In the genomic region with DNA sequence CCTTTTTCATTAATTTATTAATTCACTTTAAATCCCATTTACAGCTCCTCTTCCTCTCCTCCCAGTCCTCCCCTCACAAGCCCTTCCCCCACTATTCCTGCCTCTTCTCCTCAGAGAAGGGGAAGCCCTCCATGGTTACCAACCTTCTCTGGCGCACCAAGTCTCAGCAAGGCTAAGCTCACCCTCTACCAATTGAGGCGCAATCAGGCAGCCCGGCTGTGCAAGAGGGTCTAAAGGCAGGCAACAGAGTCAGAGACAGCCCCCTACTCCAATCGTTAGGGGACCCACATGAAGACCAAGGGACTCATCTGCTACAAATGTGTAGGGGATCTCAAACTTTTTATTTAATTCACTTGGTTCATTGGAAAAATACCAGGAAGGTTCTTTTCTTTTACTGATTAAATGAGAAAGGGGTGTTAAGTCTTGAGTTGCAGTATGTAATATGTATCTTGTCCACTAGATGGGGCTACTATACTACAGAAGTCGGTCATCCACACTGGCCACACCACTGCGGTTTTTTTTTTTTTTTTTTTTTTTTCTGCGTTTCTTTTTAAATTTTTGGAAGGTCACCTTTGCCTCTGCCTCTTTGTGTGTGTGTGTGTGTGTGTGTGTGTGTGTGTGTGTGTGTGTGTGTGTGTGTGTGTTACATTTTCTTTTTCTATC, we compare ENCODE assay signal across 9 mouse cellular contexts.
DNase-seq lines count a peak whose midpoint lies in the region; ATAC-seq lines count a peak whose summit lies in the region.
"Had no signal": no experiment of that assay in that cellular context is flagged by ENCODE, and none has a peak within 500 bp of the region (broad histone marks: within the 10 kb centered on the region; RNA-seq: fewer than 3 reads in every experiment).

No protein-coding gene starts in this region.

- no peaks in the 10 kb centered on the region for H3K36me3 ChIP-seq in forebrain, embryonic 11.5 days (ENCODE audit: control insufficient read depth, insufficient read depth, low read length)
- H3K36me3 ChIP-seq in forebrain, embryonic 10.5 days (replicated peaks): no peaks in the 10 kb centered on the region
- H3K36me3 ChIP-seq in hindbrain, embryonic 16.5 days (ENCODE audit: control insufficient read depth, insufficient read depth, low read length): no peaks in the 10 kb centered on the region
- H3K36me3 ChIP-seq in neural tube, embryonic 13.5 days: no peaks in the 10 kb centered on the region
- H3K36me3 ChIP-seq: liver, embryonic 15.5 days had no signal

- H3K9me3 ChIP-seq in forebrain, embryonic 11.5 days (ENCODE audit: control insufficient read depth, low read length): no peaks in the 10 kb centered on the region
- no peaks in the 10 kb centered on the region for H3K9me3 ChIP-seq in forebrain, embryonic 10.5 days
- no peaks in the 10 kb centered on the region for H3K9me3 ChIP-seq in hindbrain, embryonic 16.5 days (ENCODE audit: control insufficient read depth, low read length)
- H3K9me3 ChIP-seq in neural tube, embryonic 13.5 days: no peaks in the 10 kb centered on the region
- H3K9me3 ChIP-seq: liver, embryonic 15.5 days had no signal

- WGBS in forebrain, embryonic 11.5 days: 37% methylated on average over 7 of the region's 7 CpGs
- WGBS in forebrain, embryonic 10.5 days: 35% methylated on average over 7 of the region's 7 CpGs
- 35% methylated on average over 7 of the region's 7 CpGs for WGBS in hindbrain, embryonic 16.5 days
- 33% methylated on average over 7 of the region's 7 CpGs for WGBS in neural tube, embryonic 13.5 days

- no peak overlapping the region for H3K9ac ChIP-seq in forebrain, embryonic 11.5 days (ENCODE audit: low read length)
- no peak overlapping the region for H3K9ac ChIP-seq in hindbrain, embryonic 16.5 days (ENCODE audit: low read depth, low read length)
- H3K9ac ChIP-seq in neural tube, embryonic 13.5 days: no peak overlapping the region
- H3K9ac ChIP-seq: liver, embryonic 15.5 days had no signal

- no peaks in the 10 kb centered on the region for H3K27me3 ChIP-seq in forebrain, embryonic 11.5 days (ENCODE audit: control insufficient read depth, insufficient read depth, low read length)
- no peaks in the 10 kb centered on the region for H3K27me3 ChIP-seq in forebrain, embryonic 10.5 days (ENCODE audit: poor library complexity, severe bottlenecking)
- no peaks in the 10 kb centered on the region for H3K27me3 ChIP-seq in hindbrain, embryonic 16.5 days (replicated peaks; ENCODE audit: control insufficient read depth, insufficient read depth, low read length)
- no peaks in the 10 kb centered on the region for H3K27me3 ChIP-seq in neural tube, embryonic 13.5 days
- H3K27me3 ChIP-seq: liver, embryonic 15.5 days had no signal

- no peak overlapping the region for H3K4me3 ChIP-seq in forebrain, embryonic 11.5 days (ENCODE audit: low read depth, low read length)
- no peak overlapping the region for H3K4me3 ChIP-seq in forebrain, embryonic 10.5 days
- H3K4me3 ChIP-seq in hindbrain, embryonic 16.5 days (ENCODE audit: low read length): no peak overlapping the region
- no peak overlapping the region for H3K4me3 ChIP-seq in neural tube, embryonic 13.5 days
- H3K4me3 ChIP-seq: liver, embryonic 15.5 days had no signal

- ATAC-seq in forebrain, embryonic 11.5 days (replicated peaks; ENCODE audit: low FRiP score): peak; percentile 80
- ATAC-seq in hindbrain, embryonic 16.5 days: peak; percentile 88
- ATAC-seq in neural tube, embryonic 13.5 days (ENCODE audit: low read depth): peak; percentile 82

- no peak overlapping the region for H3K27ac ChIP-seq in forebrain, embryonic 11.5 days (ENCODE audit: low read depth, low read length)
- no peak overlapping the region for H3K27ac ChIP-seq in forebrain, embryonic 10.5 days
- no peak overlapping the region for H3K27ac ChIP-seq in hindbrain, embryonic 16.5 days (ENCODE audit: low read depth, low read length)
- H3K27ac ChIP-seq in neural tube, embryonic 13.5 days (replicated peaks): no peak overlapping the region
- H3K27ac ChIP-seq: liver, embryonic 15.5 days had no signal

- DNase-seq in forebrain, embryonic 11.5 days (ENCODE audit: low spot score): no peak
- no peak for DNase-seq in forebrain, embryonic 10.5 days (ENCODE audit: extremely low spot score, low spot score)
- DNase-seq in thymus, postnatal 0 days (ENCODE audit: low spot score): peak; percentile 14
- DNase-seq in thymus, postnatal 4 days: no peak
- no peak for DNase-seq in thymus, postnatal 14 days
- DNase-seq in frontal cortex, postnatal 25 days (ENCODE audit: low spot score in 2 of 2): no peak

- H3K4me1 ChIP-seq in forebrain, embryonic 11.5 days (replicated peaks; ENCODE audit: control insufficient read depth, insufficient read depth, low read length): no peaks in the 10 kb centered on the region
- peaks cover 5% of the 10 kb centered on the region; the same call in 1 of the 2 replicates for H3K4me1 ChIP-seq in forebrain, embryonic 10.5 days
- no peaks in the 10 kb centered on the region for H3K4me1 ChIP-seq in hindbrain, embryonic 16.5 days (ENCODE audit: control insufficient read depth, insufficient read depth, low read depth, low read length)
- H3K4me1 ChIP-seq in neural tube, embryonic 13.5 days (replicated peaks): no peaks in the 10 kb centered on the region
- H3K4me1 ChIP-seq: liver, embryonic 15.5 days had no signal

- H3K4me2 ChIP-seq in forebrain, embryonic 11.5 days (ENCODE audit: low read depth, low read length, severe bottlenecking): no peak overlapping the region
- H3K4me2 ChIP-seq in hindbrain, embryonic 16.5 days (ENCODE audit: low read length): no peak overlapping the region
- no peak overlapping the region for H3K4me2 ChIP-seq in neural tube, embryonic 13.5 days
- H3K4me2 ChIP-seq: liver, embryonic 15.5 days had no signal
